Mouse (Mus musculus) lung, embryonic 14.5 days (tissue): ENCODE data around the gene Selp. TPM values are rescaled to one million over a fixed set of nuclear protein-coding genes. Genes with fewer than 3 reads are reported as not detected.

Experiments
- ATAC-seq: fragments of 200-750 bp; cut with Nextera tagmentation; 2 replicates; pipeline ENCODE4 v1.8.0; 2017; ENCODE audit warnings: mild to moderate bottlenecking, moderate TSS enrichment, moderate library complexity; ENCODE audit not compliant: insufficient read depth
- DNase-seq: peaks from one replicate; pipeline ENCODE4 v3.0.0-alpha.2; 2015
- H3K27ac ChIP-seq: fragments of 300-500 bp; sonication (generic); 2 replicates; pipeline ENCODE4 v1.5.1; 2014; ENCODE audit warnings: low read depth, mild to moderate bottlenecking, moderate library complexity
- H3K27me3 ChIP-seq: fragments of 300-500 bp; sonication (generic); 2 replicates; pipeline ENCODE4 v1.6.1; 2014; ENCODE audit warnings: low read length, control low read depth; ENCODE audit not compliant: insufficient read depth
- H3K36me3 ChIP-seq: fragments of 300-500 bp; sonication (generic); 2 replicates; pipeline ENCODE4 v1.6.1; 2014; ENCODE audit warnings: control low read depth; ENCODE audit not compliant: insufficient read depth
- H3K4me1 ChIP-seq: fragments of 300-500 bp; sonication (generic); 2 replicates; pipeline ENCODE4 v1.6.1; 2014; ENCODE audit warnings: antibody characterized with exemption, control low read depth; ENCODE audit not compliant: insufficient read depth
- H3K4me2 ChIP-seq: fragments of 300-500 bp; sonication (generic); 2 replicates; pipeline ENCODE4 v1.6.1; 2014; ENCODE audit warnings: mild to moderate bottlenecking
- H3K4me3 ChIP-seq: fragments of 300-500 bp; sonication (generic); 2 replicates; pipeline ENCODE4 v1.5.1; 2014; ENCODE audit warnings: low read depth, low read length
- H3K9ac ChIP-seq: fragments of 300-500 bp; sonication (generic); 2 replicates; pipeline ENCODE4 v1.6.1; 2014
- H3K9me3 ChIP-seq: fragments of 300-500 bp; sonication (generic); 2 replicates; pipeline ENCODE4 v1.6.1; 2016; ENCODE audit warnings: low read depth, low read length, control low read depth
- CTCF ChIP-seq: IDR thresholded peaks from 2 replicates; pipeline ENCODE4 v1.5.1; 2016; ENCODE audit warnings: antibody characterized with exemption, low read depth
- WGBS: fragments of 180-500 bp; shearing (Covaris S2); extraction: QIAGEN DNeasy Blood & Tissue Kit; methylation state at CpG from one replicate; pipeline ENCODE4 v1.1.7; 2014; 5-methylcytosine and 5-hydroxymethylcytosine counted together
- polyA plus RNA-seq: library from polyadenylated mRNA; unstranded; fragments of >200 nt; fragmentation: Nextera tagmentation; extraction: Ambion mirVana; gene quantifications from 2 replicates; pipeline ENCODE4 v1.2.1, GENCODE M21; 2014

Gene Selp
- polyA plus RNA-seq, 1 experiment from 2014 or later, result not detected

- TF ChIP-seq CTCF, result no peak
- H3K4me1 ChIP-seq, result no peaks in the 10 kb centered on the region
- no peak overlapping the region for H3K4me2 ChIP-seq
- H3K27me3 ChIP-seq, result no peaks in the 10 kb centered on the region
- ATAC-seq (no peak), DNase-seq (no peak)
- H3K9ac ChIP-seq, result no peak overlapping the region
- 89% methylated on average over 1 of the region's 1 CpGs for WGBS
- H3K9me3 ChIP-seq, result no peaks in the 10 kb centered on the region
- H3K36me3 ChIP-seq, result no peaks in the 10 kb centered on the region
- no peak overlapping the region for H3K27ac ChIP-seq
- no peak overlapping the region for H3K4me3 ChIP-seq
These were observed 39.6 kb upstream of the Selp start for GRCm38 (mm10) chr1:164075416-164075815.

GRCm38 (mm10) chr1:164076441-164076840, 38.6 kb upstream of the Selp start:
- Histone ChIP-seq H3K27ac (no peak overlapping the region), H3K4me1 (no peaks in the 10 kb centered on the region), H3K9me3 (no peaks in the 10 kb centered on the region), H3K9ac (no peak overlapping the region), H3K4me3 (no peak overlapping the region), H3K4me2 (no peak overlapping the region), H3K36me3 (no peaks in the 10 kb centered on the region), H3K27me3 (no peaks in the 10 kb centered on the region)
- no peak for ATAC-seq
- DNase-seq, result no peak
- WGBS, result 53% methylated on average over 1 of the region's 1 CpGs
- TF ChIP-seq CTCF, result no peak

- no peaks in the 10 kb centered on the region for H3K36me3 ChIP-seq
- H3K9me3 ChIP-seq, result no peaks in the 10 kb centered on the region
- ATAC-seq (no peak), DNase-seq (no peak)
- no peak for TF ChIP-seq CTCF
- H3K27me3 ChIP-seq, result no peaks in the 10 kb centered on the region
- no peaks in the 10 kb centered on the region for H3K4me1 ChIP-seq
- H3K9ac ChIP-seq, result no peak overlapping the region
- no peak overlapping the region for H3K27ac ChIP-seq
- H3K4me2 ChIP-seq, result no peak overlapping the region
- 79% methylated on average over 3 of the region's 3 CpGs for WGBS
- no peak overlapping the region for H3K4me3 ChIP-seq
These were observed 38.0 kb upstream of the Selp start for GRCm38 (mm10) chr1:164077031-164077430.

GRCm38 (mm10) chr1:164078323-164078741, 36.7 kb upstream of the Selp start:
- Histone ChIP-seq H3K27ac (no peak overlapping the region), H3K4me1 (no peaks in the 10 kb centered on the region), H3K4me3 (no peak overlapping the region), H3K27me3 (no peaks in the 10 kb centered on the region), H3K9ac (no peak overlapping the region), H3K36me3 (no peaks in the 10 kb centered on the region), H3K4me2 (no peak overlapping the region), H3K9me3 (no peaks in the 10 kb centered on the region)
- no peak for DNase-seq
- no peak for TF ChIP-seq CTCF
- no peak for ATAC-seq
- WGBS, result 75% methylated on average over 4 of the region's 4 CpGs

- TF ChIP-seq CTCF, result no peak
- Histone ChIP-seq H3K9ac (no peak overlapping the region), H3K27ac (no peak overlapping the region), H3K9me3 (no peaks in the 10 kb centered on the region), H3K27me3 (no peaks in the 10 kb centered on the region), H3K36me3 (no peaks in the 10 kb centered on the region), H3K4me2 (no peak overlapping the region), H3K4me1 (no peaks in the 10 kb centered on the region), H3K4me3 (no peak overlapping the region)
- ATAC-seq (no peak), DNase-seq (no peak)
- WGBS, result 68% methylated on average over 11 of the region's 11 CpGs
These were observed 36.0 kb upstream of the Selp start for GRCm38 (mm10) chr1:164079091-164079490.

GRCm38 (mm10) chr1:164083046-164083445, 32.0 kb upstream of the Selp start:
- ATAC-seq (no peak), DNase-seq (no peak)
- Histone ChIP-seq H3K9me3 (no peaks in the 10 kb centered on the region), H3K4me1 (no peaks in the 10 kb centered on the region), H3K9ac (no peak overlapping the region), H3K27ac (no peak overlapping the region), H3K36me3 (no peaks in the 10 kb centered on the region), H3K4me3 (no peak overlapping the region), H3K4me2 (no peak overlapping the region), H3K27me3 (no peaks in the 10 kb centered on the region)
- no peak for TF ChIP-seq CTCF
- WGBS, result 85% methylated on average over 4 of the region's 4 CpGs

- TF ChIP-seq CTCF, result no peak
- no peak overlapping the region for H3K27ac ChIP-seq
- H3K4me2 ChIP-seq, result no peak overlapping the region
- no peaks in the 10 kb centered on the region for H3K27me3 ChIP-seq
- WGBS, result 77% methylated on average over 3 of the region's 3 CpGs
- no peak overlapping the region for H3K9ac ChIP-seq
- DNase-seq, result no peak
- no peaks in the 10 kb centered on the region for H3K4me1 ChIP-seq
- no peak overlapping the region for H3K4me3 ChIP-seq
- no peaks in the 10 kb centered on the region for H3K36me3 ChIP-seq
- H3K9me3 ChIP-seq, result no peaks in the 10 kb centered on the region
- ATAC-seq, result no peak
These were observed 28.3 kb upstream of the Selp start for GRCm38 (mm10) chr1:164086797-164087196.

- Histone ChIP-seq H3K9ac (no peak overlapping the region), H3K4me3 (no peak overlapping the region), H3K27ac (no peak overlapping the region), H3K36me3 (no peaks in the 10 kb centered on the region), H3K9me3 (no peaks in the 10 kb centered on the region), H3K27me3 (no peaks in the 10 kb centered on the region), H3K4me2 (no peak overlapping the region), H3K4me1 (no peaks in the 10 kb centered on the region)
- DNase-seq (no peak), ATAC-seq (no peak)
- 87% methylated on average over 5 of the region's 5 CpGs for WGBS
- TF ChIP-seq CTCF, result no peak
These were observed 27.2 kb upstream of the Selp start for GRCm38 (mm10) chr1:164087872-164088271.
